Mouse (Mus musculus) lung, adult 2 months (tissue): ENCODE results near the gene Prickle3. TPM values are rescaled to one million over a fixed set of nuclear protein-coding genes. Genes with fewer than 3 reads are reported as not detected.

Experiments used
- DNase-seq: peaks from one replicate; pipeline ENCODE4 v3.0.0; 2022
- H3K4me1 ChIP-seq: fragments of 200-500 bp; 2 replicates; pipeline ENCODE4 v1.6.1; 2011; ENCODE audit warnings: low read length; ENCODE audit not compliant: control insufficient read depth, insufficient read depth
- H3K4me3 ChIP-seq: fragments of 200-500 bp; replicated peaks from 2 replicates; pipeline ENCODE3; 2011; ENCODE audit warnings: low read depth, mild to moderate bottlenecking, control low read depth, low read length; ENCODE audit errors: extremely low read depth
- CTCF ChIP-seq: fragments of 200-500 bp; IDR thresholded peaks from 2 replicates; pipeline ENCODE4 v1.5.1; 2011; ENCODE audit warnings: mild to moderate bottlenecking, low read length, control low read depth; ENCODE audit not compliant: insufficient read depth
- POLR2A ChIP-seq: fragments of 200-500 bp; IDR thresholded peaks from 2 replicates; pipeline ENCODE4 v1.6.1; 2011; ENCODE audit warnings: low read depth, mild to moderate bottlenecking, control low read depth, low read length, borderline replicate concordance; ENCODE audit errors: extremely low read depth
- WGBS: fragments of 180-500 bp; shearing (Covaris S2); methylation state at CpG from one replicate; pipeline ENCODE4 v1.1.7; 2018; 5-methylcytosine and 5-hydroxymethylcytosine counted together
- polyA plus RNA-seq: library from polyadenylated mRNA; depleted of rRNA; stranded (reverse); fragments of >200 nt; gene quantifications from 2 replicates; pipeline ENCODE4 v1.2.3, GENCODE M21; 2012

Gene Prickle3
- polyA plus RNA-seq, 1 experiment = 25.0 TPM

DNA sequence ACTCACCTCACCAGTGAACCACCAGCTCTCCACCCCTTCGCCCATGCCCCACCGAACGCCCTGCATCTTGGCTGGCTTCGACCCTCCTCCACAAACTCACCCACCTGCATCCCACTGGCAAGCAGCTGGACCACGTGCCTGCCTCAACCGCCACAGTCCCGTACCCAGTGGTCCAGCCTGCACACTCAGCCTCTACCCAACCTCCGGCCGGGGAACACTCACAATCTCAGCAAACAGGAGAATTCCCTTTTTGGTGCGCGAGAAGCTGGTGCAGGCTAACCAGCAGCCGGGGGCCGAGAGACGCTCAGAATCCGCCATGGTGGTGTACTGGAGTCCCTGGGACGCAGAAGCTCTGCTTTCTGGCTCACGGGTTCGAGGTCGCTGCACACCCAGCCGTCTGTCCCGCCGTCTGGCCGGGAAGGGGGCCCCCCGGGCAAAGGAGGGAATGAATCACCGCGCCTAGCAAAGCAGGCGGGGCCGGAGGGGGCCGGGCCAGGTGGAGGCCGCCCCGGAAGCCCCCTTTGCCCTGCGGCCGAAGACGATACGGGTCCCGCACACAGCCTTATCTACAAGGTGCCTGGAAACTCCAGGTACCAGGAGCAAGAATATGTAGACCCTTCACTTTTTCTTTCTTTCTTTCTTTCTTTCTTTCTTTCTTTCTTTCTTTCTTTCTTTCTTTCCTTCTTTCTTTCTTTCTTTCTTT lies 14.0 kb downstream of the Prickle3 start, which contains the start of gene Plp2:
Gene Plp2 (minus strand): TSS at position 470 of the 703 bp plus-strand sequence.
- WGBS = 28% methylated on average over 36 of the region's 36 CpGs
- Histone ChIP-seq H3K4me3 (peak within 1 kb of the TSS; percentile 87), H3K4me1 (no peaks in the 10 kb centered on the region; the same call in 1 of the 2 replicates)
- peak; percentile 58 for DNase-seq
- no peak for TF ChIP-seq CTCF
- TF ChIP-seq POLR2A = no peak

GRCm38 (mm10) chrX:7672739-7673138 lies 15.7 kb downstream of the Prickle3 start:
- TF ChIP-seq CTCF = no peak
- TF ChIP-seq POLR2A = no peak
- no peak for DNase-seq
- Histone ChIP-seq H3K4me3 (no peak overlapping the region), H3K4me1 (no peaks in the 10 kb centered on the region; the same call in 1 of the 2 replicates)
- WGBS = 51% methylated on average over 6 of the region's 6 CpGs

DNA sequence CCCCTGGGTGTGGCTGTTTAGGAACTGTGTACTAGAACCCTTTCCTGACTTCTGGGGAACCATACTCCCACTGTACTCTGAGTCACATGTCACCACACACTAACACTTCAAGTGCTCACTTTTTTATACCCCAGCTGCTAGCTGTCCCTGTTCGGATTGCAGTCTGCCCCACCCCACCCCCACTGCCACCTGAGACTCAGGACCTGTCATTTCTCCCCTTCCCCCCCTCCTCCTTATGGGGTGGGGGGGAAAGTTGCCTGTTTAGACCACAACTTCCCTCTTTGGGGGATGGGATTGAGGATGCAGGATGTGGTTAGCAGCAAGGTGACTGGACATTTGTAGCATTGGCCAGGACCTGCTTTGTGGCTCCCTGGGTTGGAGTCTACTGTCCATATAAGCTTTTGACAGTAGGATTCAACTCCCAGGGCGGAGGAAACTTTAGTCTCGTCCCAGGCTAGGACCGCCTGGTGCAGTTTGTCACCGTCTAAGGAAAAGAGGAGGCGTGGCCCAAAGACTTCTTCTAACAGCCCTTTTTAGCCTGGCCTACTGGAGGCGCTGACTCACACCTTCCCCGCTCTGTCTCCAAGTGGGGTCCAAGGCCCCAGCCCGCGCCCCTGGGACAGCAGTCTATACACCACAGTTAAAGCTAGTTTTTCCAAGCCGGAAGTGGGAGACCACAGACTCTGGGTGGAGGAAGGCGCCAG lies 16.7 kb downstream of the Prickle3 start:
- WGBS = 44% methylated on average over 12 of the region's 12 CpGs
- Histone ChIP-seq H3K4me1 (no peaks in the 10 kb centered on the region; the same call in 1 of the 2 replicates), H3K4me3 (no peak overlapping the region)
- TF ChIP-seq POLR2A (no peak), CTCF (no peak)
- peak; percentile 23 for DNase-seq

GRCm38 (mm10) chrX:7674284-7675000 lies 17.4 kb downstream of the Prickle3 start:
- Histone ChIP-seq H3K4me3 (no peak overlapping the region), H3K4me1 (no peaks in the 10 kb centered on the region; the same call in 1 of the 2 replicates)
- TF ChIP-seq POLR2A (no peak), CTCF (no peak)
- no peak for DNase-seq
- 45% methylated on average over 28 of the region's 28 CpGs for WGBS

GRCm38 (mm10) chrX:7675001-7675380 lies 17.9 kb downstream of the Prickle3 start:
- Histone ChIP-seq H3K4me1 (no peaks in the 10 kb centered on the region; the same call in 1 of the 2 replicates), H3K4me3 (peak overlapping the region; percentile 23)
- 39% methylated on average over 10 of the region's 10 CpGs for WGBS
- DNase-seq = no peak
- TF ChIP-seq CTCF = no peak
- TF ChIP-seq POLR2A = no peak

GRCm38 (mm10) chrX:7678986-7679385 lies 21.9 kb downstream of the Prickle3 start:
- TF ChIP-seq POLR2A (no peak), CTCF (no peak)
- H3K4me3 ChIP-seq = no peak overlapping the region
- 33% methylated on average over 3 of the region's 3 CpGs for WGBS
- H3K4me1 ChIP-seq = no peaks in the 10 kb centered on the region
- DNase-seq = no peak

DNA sequence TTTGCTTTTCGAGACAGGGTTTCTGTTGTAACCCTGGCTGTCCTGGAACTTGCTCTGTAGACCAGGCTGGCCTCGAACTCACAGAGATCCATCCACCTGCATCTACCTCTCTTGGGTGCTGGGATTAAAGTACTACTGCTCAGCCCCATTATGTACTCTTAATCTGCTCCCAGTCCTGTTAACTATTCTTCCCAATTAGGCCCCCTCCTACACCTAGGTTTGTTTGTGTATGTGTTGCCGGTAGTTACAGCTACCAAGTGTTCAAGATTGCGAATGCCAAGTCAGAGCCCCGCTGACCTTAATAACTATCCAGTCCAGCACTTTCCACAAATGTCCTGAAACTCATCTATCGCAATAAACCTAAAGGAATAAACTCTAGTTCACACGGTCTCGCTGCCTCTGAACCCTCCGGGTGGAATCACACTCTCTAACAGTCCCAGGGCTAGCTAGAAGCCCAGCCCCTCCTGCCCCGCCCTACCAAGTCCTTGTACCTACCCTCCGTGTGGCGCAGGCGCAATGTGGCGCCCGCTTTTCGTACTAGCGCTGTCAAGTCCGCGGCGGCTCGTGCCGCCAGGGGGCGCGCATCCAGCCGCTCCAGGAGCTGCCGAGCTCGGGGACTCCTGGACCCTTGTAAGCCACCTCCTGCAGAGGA lies 22.5 kb downstream of the Prickle3 start:
- TF ChIP-seq POLR2A (peak; percentile 31; the same call in 1 of the 2 replicates), CTCF (no peak)
- H3K4me3 ChIP-seq = peak overlapping the region; percentile 41

GRCm38 (mm10) chrX:7680057-7680412 lies 23.0 kb downstream of the Prickle3 start:
- TF ChIP-seq CTCF (no peak), POLR2A (no peak)
- Histone ChIP-seq H3K4me3 (peak overlapping the region; percentile 41), H3K4me1 (no peaks in the 10 kb centered on the region)
- no peak for DNase-seq
- WGBS = 31% methylated on average over 12 of the region's 12 CpGs

More for the DNA sequence above, 22.5 kb downstream of the Prickle3 start:
- no peaks in the 10 kb centered on the region for H3K4me1 ChIP-seq
- DNase-seq = peak; percentile 83
- WGBS = 22% methylated on average over 27 of the region's 27 CpGs

DNA sequence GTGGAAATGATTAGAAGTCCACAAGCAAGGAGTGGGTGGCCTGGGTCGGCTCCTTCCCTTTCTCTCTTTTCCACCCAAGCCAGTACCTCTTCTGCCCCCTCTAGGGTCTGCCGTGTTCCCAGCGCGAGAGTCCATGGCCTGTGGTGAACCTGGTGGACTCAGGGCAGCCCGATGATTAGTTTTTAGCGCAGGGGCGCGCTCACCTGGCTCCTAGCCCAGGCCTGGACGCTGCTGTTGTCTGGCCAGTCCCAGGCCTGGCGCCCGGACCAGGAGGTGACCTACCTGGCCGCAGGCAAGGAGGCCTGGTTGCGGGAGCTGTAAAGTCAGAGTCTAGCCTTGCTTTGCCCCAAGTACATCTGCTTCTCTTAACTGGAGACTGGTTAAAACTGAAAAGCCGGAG lies 23.8 kb downstream of the Prickle3 start, which contains the start of gene Magix:
Gene Magix (minus strand): TSS at position 388 of the 400 bp plus-strand sequence.
- no peak for TF ChIP-seq CTCF
- no peak for TF ChIP-seq POLR2A
- DNase-seq = peak; percentile 41
- Histone ChIP-seq H3K4me3 (peak within 1 kb of the TSS; percentile 41), H3K4me1 (no peaks in the 10 kb centered on the region)
- 54% methylated on average over 14 of the region's 14 CpGs for WGBS
